Mouse (Mus musculus) urinary bladder, adult 2 months (tissue): Measurements from ENCODE around the gene Slc15a3. TPM values are rescaled to one million over a fixed set of nuclear protein-coding genes. Genes with fewer than 3 reads are reported as not detected.

Experiments used
- DNase-seq: peaks from one replicate; pipeline ENCODE4 v3.0.0; 2022; ENCODE audit warnings: low spot score
- polyA plus RNA-seq: library from polyadenylated mRNA; depleted of rRNA; stranded (reverse); fragments of >200 nt; gene quantifications from 2 replicates; pipeline ENCODE4 v1.2.3, GENCODE M21; 2012; rRNA removed

The Slc15a3 gene
- 0.99 and 1.7 TPM in 2 replicates for polyA plus RNA-seq

DNA sequence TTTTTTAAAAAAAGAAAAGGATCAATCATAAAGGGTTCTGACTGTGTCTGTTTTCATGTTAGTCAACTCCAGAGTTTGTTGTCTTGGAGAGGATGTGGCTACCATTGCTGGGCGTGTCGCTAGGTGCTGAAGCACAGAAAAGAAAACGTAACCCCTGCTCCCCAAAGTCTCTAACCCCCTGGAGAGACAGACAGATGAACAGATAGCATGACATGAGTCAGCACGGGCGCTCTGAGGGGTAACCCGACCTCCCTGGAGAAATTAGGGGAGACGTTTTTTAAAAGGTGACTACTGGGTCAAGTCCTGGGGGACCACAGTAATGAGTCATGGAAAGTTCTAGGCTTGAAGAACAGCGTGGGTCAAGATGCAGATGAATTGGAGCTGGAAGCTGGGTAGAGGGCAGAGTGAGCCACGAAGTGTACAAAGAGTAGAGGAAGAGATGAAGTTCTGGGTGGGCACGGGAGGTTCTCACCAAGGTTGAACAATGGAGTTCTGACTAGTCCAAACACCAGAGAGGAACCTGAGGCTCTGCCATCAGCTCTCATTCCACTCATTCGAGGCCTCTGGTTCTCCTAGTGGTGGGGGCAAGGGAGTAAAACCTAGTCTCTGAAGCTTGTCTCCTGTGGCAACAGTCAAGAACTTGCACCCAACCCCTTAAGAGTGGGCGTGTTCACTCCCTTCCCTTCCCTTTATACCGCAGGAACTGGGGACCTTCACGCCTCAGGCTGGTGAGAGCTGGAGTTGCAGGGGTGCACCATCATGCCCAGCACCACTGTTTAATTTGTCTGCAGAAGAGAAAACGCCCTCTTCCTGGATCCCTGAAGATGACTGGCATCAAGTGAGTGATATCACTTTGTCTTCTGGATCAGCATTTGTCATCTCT, at the start of gene Slc15a3:
TSS of gene Slc15a3 (plus strand) at position 718 of the 883 bp plus-strand sequence.
- no peak for DNase-seq

DNA sequence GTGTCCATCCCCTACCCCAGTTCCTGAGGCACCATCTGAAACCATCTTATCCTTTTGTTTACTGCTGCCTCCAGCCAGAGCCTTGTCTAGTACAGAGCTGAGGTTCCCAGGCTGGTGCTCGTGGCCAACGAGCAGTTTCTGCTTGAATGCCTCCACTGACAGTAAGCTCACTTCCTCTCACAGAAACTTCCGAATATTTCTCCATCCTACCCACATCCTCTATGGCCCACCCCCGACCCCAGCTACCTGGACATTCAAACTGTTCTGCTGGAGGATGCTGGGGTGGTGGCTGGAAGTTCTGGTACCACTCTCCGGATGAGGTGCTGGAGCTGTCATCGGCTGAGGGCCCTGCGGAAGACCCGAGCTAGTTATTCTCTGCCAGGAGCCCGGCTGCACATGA, 49.2 kb upstream of the Slc15a3 start:
- no peak for DNase-seq

DNA sequence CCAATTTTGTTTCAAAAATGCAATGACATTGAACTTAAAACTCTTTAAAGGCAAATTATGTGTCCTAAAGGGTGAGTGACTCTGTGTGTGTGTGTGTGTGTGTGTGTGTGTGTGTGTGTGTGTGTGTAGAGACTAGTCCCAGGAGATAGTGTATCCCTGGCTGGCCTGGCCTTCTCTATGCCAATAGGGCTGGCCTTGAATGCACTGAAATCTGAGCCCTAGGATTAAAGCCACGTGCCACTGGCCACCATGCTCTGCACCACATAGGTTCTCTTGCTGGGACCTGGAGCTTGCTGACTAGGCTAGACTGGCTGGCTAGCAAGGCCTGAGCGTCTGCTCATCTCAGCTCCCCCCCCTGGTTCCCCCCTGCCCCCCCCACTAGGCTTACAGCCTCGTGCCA, 46.5 kb upstream of the Slc15a3 start:
- no peak for DNase-seq

DNA sequence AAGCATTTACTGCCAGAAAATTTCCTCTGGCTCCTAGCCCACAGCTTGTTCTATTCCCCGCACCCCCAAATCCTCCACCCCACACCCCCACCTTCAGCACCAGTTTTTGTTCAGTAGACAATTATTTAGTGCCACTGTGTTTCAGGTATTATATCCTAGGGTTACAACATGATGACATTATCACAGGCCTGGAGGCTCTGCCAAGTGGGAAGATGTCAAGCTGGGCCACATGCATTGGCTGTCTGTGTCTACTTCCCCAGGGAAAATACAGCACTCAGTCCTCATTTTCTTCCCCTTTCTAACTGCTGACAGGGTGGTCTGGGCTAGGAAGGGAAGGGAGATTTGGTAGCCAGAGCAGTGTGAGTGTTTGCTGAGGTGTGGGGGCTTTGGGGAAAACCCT, 44.6 kb upstream of the Slc15a3 start:
- DNase-seq: no peak

DNA sequence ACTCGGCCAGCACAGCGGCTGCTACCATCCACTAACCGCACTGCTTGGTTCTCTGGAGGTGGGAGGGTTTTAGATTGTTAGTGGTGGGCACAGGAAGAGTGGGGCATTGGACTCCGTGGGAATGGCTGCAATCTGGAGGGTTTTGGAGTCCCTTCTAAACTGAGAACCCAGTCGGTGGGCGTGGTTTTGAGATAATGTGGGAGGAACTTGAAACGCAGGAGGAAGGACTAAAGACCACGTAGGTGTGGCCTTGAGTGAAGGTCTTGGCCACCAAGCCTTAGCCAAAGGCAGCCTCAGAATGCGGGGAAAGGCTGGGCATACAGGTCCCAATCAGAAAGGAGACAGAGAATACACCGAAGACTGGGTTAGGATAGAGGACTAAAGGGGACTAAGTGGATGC, 41.0 kb upstream of the Slc15a3 start:
- DNase-seq: no peak

DNA sequence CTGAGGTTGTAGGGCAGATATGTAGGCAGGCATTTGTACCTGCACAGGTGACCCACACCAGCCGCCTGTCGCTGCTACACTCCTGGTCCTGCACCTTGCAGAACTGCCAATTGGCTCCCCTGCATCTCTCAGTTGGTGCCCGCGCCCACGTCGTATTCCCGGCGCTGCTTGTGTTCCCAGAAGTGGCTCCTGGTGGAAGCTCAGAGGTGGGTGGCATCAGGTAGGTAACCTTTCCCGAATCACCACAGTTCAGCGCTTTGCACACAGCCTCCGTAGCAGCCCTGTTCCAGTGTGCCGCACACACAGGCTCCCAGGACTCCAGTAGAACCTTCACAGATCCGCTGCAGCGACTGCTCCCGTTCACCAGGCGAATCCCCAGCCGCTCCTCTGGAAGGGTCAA, 40.4 kb upstream of the Slc15a3 start:
- no peak for DNase-seq

DNA sequence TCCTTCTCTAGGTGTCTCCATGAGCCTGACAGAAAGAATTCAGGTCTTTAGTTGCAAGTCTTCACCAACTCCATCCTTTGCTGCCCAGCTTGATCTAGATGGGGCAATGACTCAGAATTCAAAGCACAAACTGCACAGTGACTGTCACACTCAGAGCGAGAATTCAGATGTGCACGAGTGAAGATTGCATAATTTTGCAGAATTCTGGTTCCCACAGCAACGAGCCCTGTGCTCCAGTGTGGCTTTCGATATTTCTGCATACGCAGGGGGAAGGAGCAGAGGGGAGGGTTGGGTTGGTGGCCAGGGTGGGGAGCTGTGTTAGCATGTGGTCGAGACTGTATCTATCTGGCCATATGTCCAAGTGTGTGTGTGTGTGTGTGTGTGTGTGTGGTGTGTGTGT, 38.5 kb upstream of the Slc15a3 start:
- DNase-seq: no peak

DNA sequence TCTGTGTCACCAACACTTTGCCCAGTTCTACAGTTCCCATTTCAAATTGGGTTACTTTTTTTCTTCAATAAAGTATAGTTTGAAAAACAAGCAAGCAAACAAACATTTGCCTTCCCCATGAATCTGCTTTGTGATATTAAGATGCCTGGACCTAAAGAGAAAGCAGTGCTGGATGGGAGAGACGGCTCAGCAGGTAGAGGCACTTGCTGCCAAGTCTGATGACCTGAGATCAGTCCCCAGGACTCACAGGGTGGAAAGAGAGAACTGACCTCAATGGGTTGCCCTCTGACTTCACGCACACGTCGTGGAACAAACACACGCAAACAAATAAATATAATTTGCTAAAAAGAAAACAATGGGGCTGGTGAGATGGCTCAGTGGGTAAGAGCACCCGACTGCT, 37.6 kb upstream of the Slc15a3 start:
- DNase-seq: no peak

DNA sequence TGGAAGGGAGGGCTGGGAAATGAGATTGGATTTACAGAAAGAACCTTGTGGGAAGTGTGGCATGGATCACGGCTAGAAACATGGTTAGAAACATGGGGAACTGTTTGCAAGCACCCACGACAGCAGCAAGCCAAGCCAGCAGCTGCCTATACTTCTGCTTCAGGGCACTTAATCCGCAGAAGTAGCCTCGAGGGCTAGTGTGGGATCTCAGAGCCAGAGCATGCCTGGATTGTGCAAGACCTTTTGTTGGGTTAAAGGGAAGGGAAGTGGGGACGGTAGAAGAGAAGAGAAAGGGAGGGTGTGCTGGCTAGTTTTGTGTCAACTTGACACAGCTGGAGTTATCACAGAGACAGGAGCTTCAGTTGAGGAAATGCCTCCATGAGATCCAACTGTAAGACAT, 35.8 kb upstream of the Slc15a3 start:
- no peak for DNase-seq

DNA sequence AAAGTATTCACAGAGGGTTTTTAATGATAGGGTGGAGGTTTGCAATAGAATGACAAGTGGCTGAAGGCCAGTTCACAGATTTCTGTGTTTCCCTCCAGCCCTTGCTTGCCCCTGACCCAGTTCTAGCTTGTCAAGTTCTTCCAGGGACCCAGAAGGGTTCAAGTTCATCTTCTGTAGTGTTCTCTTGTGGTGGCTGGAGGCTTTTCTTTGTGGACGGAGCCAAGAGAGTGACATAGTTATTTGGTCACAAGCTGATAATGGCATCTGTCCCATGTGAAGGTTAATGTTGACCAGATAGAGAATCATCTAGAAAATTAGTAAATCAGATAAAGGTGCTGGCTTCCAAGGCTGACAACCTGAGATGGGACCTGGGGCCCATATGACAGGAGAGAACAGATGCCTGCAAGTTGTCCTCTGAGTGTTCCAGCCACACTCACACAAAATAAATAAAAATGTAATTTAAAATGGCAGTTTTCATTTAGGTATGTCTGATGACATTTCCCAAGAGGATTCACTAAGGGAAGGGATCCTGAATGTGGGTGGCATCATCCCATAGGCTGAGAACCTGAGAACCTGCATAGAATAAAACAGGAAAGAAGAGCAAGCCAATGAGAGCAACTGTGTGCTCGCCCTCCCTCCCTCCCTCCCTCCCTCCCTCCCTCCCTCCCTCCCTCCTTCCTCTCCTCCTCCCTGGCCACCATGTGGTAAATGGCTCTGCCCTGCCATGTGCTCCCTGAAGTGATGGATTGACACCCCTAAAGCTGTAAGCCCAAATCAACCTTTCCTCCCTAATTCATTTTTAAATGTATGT, 34.5 kb upstream of the Slc15a3 start:
- DNase-seq: no peak

DNA sequence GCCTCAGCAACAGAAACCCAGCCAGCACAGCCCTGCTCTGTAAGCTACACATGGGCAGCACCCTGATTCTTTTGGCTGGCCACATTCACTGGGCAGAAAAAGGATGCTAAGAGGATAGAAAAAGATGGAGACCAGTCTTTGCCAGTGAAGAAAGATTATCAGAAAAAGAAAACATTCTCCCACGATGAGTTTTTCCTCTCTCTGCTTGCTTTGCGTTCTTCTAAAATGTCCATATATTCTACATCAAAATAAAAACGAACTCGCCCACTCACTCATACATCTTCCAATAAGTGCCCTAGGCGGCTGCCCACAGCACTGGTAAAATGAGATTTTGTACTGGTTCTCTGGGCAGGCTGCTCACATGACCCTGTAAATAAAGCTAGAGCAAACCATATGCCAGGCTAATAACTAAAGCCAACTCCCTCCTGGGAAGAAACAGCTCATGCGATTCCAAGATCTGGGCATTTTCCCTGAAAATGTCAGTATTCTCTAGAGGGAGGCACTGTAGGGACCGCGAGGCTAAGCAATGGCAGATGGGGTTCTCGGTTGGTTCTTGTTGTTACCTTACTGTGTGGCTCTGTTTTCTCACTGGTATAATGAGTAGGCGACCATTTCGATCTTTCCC, 33.8 kb upstream of the Slc15a3 start:
- no peak for DNase-seq

DNA sequence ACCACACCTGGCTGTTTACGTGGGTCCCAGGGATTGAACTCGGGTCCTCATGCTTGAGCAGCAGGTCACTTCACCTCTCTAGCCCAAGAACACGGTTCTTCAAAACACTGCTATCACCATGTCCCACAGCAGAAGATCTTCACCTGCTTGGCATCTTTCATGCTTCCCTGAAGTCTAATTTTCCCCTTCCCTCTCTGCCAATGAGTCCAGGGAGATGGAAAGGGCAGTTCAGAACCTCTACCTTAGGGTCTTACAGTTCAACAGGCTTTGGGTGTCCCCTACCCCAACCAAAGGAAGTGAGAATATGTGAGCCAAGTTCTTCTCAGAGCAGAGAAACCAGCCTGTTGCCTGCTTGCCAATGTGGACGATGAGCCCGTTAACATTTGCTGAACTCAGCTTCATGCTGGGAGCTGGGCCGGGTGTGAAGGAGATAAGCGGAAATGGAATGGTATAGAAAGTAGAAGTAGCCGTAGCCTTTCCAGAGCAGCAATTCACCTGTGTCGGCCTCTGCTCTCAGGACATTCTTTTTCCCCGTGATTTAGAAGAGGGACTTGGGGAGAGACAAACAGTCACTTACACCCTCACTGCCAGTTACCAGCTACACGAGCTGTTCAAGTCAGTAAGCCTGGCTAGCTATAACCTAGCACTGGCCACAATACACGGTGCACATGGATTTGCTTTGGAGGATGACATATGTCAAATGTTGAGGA, 30.8 kb upstream of the Slc15a3 start:
- DNase-seq: no peak

DNA sequence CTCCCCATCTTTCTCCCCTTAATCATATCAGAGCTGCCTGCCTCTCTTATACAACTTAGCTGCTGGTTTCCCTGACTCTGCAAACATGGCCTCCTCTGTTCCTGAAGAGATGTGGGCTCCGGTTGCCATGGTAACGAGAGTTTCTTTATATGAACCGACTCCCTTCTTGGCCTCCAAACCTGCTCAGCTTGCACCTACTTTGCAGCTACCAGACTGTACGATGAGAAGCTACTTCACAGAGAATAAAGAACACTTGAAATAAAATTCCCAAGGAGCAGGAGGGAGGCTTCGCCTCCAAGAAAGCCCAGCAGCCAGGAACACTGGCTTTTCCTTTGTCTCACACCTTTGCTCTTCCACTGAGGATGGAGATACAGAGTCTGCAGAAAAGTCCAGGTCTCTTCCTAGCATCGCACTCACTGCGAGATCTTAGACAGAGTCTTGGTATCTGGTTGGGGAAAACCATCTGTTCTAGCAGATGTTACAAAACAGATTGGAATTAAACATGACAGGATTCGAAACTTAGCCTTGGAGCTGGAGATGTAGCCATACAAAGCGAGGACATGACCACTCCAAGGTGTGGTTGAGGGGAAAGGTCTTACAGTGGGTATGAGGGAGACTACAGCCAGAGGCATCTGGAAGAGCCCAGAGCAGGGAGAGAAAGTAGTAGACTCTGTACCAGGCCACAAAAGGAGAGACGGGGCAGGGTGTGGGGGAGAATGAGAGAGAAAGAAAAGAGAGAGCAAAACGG, 29.9 kb upstream of the Slc15a3 start:
- DNase-seq: no peak

DNA sequence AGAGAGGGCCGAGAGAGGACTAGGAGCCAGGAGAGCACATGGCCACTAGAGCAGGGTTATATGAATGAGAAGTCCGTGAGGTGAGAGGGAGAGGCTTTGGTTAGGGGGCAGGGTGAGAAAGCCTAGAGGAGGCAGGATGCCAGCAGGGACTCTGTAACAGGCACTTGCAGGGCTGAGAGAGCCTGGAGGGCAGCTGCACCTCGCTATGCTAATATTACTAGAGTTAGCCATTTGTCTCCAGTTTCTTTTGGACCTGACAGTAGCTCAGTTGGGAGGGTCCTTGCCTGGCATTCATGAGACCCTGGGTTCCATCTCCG, 29.4 kb upstream of the Slc15a3 start:
- no peak for DNase-seq

DNA sequence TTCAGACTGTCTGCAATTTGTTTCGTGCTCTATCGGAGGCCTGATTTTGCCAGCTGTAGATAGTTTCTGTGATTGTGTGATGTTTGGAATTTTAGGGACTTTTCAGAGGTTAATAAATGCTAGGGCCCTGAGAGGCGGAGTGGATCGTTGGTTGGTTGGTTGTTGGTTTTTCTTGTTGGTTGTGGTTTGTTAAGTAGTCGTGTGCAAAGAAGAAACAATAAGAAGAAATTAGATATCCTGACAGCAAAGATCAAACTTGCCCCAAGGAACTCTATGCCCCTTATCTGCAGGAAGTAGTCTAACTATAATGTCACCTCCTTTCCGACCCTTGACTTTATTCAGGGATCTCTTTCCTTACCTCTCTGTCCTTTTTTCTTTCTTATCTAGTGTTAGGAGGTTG, 28.1 kb upstream of the Slc15a3 start:
- no peak for DNase-seq

DNA sequence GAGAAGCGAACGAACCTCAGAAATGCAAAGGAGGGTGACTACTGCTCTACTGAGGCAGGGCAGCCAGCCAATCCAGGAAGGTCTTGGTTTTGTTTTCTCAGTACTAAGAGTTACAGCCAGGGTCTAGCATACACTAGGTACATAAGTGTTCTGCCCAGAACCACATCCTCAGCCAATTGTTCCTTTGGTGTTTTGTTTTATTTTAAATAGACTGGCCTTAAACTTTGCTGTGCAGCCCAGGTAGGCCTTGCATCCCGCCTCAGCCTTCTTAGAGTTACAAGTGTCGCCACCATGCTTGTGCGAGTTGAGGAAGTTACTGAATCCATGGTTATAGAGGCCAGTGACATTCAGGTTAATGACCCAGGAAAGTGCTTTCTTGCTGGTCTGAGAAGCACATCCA, 26.5 kb upstream of the Slc15a3 start:
- DNase-seq: no peak

DNA sequence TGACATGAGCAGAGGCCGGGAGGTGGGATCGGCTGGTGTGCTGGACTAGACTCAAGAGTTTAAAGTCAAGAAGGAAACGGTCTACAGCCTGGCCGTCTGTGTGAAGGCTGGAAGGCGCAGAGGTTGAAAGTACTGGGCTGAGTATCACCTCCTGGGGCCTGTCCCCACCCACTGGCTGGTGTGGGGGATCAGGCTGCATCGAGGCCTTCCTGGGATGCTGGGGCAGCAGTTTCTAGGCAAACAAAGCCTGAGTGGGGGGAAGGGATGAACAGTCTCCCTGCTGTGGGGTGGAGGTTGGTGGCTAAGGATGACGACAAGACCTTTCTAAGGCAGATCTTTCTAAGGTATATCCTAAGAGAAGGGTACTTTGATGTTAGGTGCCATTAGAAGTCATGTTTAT, 25.6 kb upstream of the Slc15a3 start:
- no peak for DNase-seq

DNA sequence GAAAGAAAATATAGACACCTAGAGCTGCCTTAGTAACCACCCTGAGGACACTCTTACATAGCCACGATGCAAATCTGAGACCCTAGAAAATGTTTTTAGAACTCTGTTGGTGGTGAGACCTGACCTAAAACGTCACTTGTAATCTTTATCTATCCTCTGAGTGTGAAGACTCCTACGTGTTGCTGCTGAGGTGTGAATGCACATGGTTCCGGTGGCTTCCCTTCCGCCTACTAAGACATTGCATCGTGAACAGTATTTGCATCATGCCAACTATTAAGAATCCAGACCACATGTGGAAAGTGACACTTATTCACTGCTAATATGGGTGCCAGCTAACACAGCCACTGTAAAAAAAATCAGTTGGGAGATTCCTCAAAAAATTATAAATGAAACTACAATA, 23.7 kb upstream of the Slc15a3 start:
- no peak for DNase-seq

DNA sequence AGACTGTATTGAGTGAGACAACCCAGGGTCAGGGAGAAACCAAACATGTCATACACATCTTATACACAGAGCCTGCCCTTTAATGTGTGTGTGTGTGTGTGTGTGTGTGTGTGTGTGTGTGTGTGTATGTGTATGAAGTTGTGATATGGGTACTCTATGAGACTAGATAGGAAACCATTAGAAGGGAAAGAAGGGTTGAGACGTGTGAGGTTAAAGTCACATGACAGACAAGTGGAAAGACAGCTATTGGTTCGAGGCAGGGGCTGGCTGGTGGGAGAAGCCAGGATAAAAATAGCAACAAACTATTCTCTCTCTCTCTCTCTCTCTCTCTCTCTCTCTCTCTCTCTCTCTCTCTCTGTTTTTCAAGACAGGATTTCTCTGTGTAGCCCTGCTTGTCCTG, 23.1 kb upstream of the Slc15a3 start:
- no peak for DNase-seq

DNA sequence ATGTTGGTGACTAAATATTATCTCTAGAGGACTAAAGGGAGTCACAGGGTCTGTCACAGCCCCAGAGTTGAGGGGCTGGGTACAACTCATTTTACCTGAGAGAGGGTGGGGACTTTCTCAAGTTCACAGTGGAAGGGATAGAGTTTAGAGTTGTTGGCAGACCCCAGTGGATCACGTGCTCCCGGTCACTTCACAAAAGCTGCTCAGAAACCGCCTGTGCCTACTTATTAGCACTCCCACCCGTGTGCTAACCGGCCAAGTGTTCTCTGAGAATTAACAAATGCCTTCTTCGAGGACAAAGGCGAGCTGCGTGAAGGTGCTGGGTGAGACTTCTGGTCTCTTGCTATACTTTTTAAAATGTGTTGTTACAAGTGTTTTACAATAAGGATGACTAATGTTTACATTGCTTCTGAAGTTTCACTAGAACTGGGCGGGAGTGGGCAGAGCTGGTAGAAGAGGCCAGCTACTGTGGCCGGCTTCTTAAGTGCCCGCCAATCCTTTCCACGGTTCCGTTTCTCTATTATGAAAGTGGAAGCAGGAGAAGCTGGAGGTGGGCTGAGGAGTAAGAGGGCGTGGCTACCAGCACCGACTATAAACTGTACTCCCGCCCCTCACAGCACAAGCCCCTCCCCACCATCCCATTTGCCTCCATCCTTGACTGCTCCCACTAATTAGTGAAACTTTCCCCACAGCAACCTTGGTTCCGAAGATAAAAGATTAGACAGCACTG, 21.1 kb upstream of the Slc15a3 start:
- DNase-seq: no peak

DNA sequence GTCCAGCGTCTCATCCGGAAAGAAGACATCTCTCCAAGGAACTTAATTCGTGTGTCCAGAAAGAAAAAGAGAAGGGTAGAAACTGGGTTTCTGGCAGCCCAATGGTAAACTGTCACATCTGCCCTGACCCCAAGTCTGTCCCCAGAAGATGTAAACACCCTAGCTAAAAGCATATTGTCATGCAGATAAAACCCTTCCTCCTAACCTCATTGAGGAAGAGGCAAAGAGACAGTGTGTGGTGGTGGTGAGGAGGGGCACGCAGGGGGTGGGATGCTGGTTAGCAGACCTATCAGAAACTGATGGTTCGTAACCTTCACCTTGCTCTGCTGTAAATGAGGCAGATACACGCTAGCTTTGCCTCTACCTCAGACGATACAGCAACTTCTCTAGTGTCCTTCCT, 18.2 kb upstream of the Slc15a3 start:
- no peak for DNase-seq
